Mouse (Mus musculus): ENCODE results near the gene Acsm2. TPM values are rescaled to one million over a fixed set of nuclear protein-coding genes. Genes with fewer than 3 reads are reported as not detected.

The Acsm2 gene
- polyA plus RNA-seq, 1 experiment from 2014 or later = not detected

GRCm38 (mm10) chr7:119596536-119596935 lies 42.4 kb downstream of the Acsm2 start:
- no peaks in the 10 kb centered on the region for H3K4me1 ChIP-seq
- no peaks in the 10 kb centered on the region for H3K9me3 ChIP-seq
- no peak for DNase-seq (ENCODE audit: extremely low spot score, low spot score)
- no peaks in the 10 kb centered on the region for H3K36me3 ChIP-seq (replicated peaks)
- no peak overlapping the region for H3K27ac ChIP-seq
- no peak overlapping the region for H3K4me3 ChIP-seq
- H3K27me3 ChIP-seq (ENCODE audit: poor library complexity, severe bottlenecking) = no peaks in the 10 kb centered on the region
- WGBS = 84% methylated on average over 2 of the region's 2 CpGs

- Histone ChIP-seq H3K27ac (no peak overlapping the region), H3K9me3 (no peaks in the 10 kb centered on the region), H3K4me3 (no peak overlapping the region), H3K4me1 (no peaks in the 10 kb centered on the region), H3K27me3 (ENCODE audit: poor library complexity, severe bottlenecking) (no peaks in the 10 kb centered on the region), H3K36me3 (replicated peaks) (no peaks in the 10 kb centered on the region)
- WGBS = 91% methylated on average over 2 of the region's 2 CpGs
- no peak for DNase-seq (ENCODE audit: extremely low spot score, low spot score)
Observed at GRCm38 (mm10) chr7:119601195-119601953, 47.2 kb downstream of the Acsm2 start.

GRCm38 (mm10) chr7:119601954-119602317 lies 47.8 kb downstream of the Acsm2 start:
- H3K27ac ChIP-seq = no peak overlapping the region
- H3K27me3 ChIP-seq (ENCODE audit: poor library complexity, severe bottlenecking) = no peaks in the 10 kb centered on the region
- H3K4me3 ChIP-seq = no peak overlapping the region
- DNase-seq (ENCODE audit: extremely low spot score, low spot score) = no peak
- H3K36me3 ChIP-seq (replicated peaks) = no peaks in the 10 kb centered on the region
- WGBS = 79% methylated on average over 1 of the region's 1 CpGs
- H3K9me3 ChIP-seq = no peaks in the 10 kb centered on the region
- no peaks in the 10 kb centered on the region for H3K4me1 ChIP-seq

- no peak for DNase-seq (ENCODE audit: extremely low spot score, low spot score)
- H3K27ac ChIP-seq = no peak overlapping the region
- H3K36me3 ChIP-seq (replicated peaks) = no peaks in the 10 kb centered on the region
- no peaks in the 10 kb centered on the region for H3K9me3 ChIP-seq
- H3K4me3 ChIP-seq = no peak overlapping the region
- H3K27me3 ChIP-seq (ENCODE audit: poor library complexity, severe bottlenecking) = no peaks in the 10 kb centered on the region
- no peaks in the 10 kb centered on the region for H3K4me1 ChIP-seq
- WGBS = 87% methylated on average over 2 of the region's 2 CpGs
Observed at GRCm38 (mm10) chr7:119604903-119605483, 50.9 kb downstream of the Acsm2 start.

GRCm38 (mm10) chr7:119605926-119606663 lies 52.0 kb downstream of the Acsm2 start:
- no peaks in the 10 kb centered on the region for H3K36me3 ChIP-seq (replicated peaks)
- no peaks in the 10 kb centered on the region for H3K4me1 ChIP-seq
- H3K27me3 ChIP-seq (ENCODE audit: poor library complexity, severe bottlenecking) = no peaks in the 10 kb centered on the region
- WGBS = 85% methylated on average over 9 of the region's 9 CpGs
- H3K27ac ChIP-seq = no peak overlapping the region
- DNase-seq (ENCODE audit: extremely low spot score, low spot score) = no peak
- H3K9me3 ChIP-seq = no peaks in the 10 kb centered on the region
- no peak overlapping the region for H3K4me3 ChIP-seq

- no peak for DNase-seq (ENCODE audit: extremely low spot score, low spot score)
- Histone ChIP-seq H3K9me3 (no peaks in the 10 kb centered on the region), H3K4me1 (no peaks in the 10 kb centered on the region), H3K27me3 (ENCODE audit: poor library complexity, severe bottlenecking) (no peaks in the 10 kb centered on the region), H3K36me3 (replicated peaks) (no peaks in the 10 kb centered on the region), H3K27ac (no peak within 1 kb of the TSS), H3K4me3 (no peak within 1 kb of the TSS)
- WGBS = 85% methylated on average over 5 of the region's 5 CpGs
Observed at GRCm38 (mm10) chr7:119606664-119607076, 52.5 kb downstream of the Acsm2 start, which contains the start of gene Acsm1. TSS of gene Acsm1 (plus strand) at chr7:119607026.

GRCm38 (mm10) chr7:119607796-119608515 lies 53.8 kb downstream of the Acsm2 start:
- 87% methylated on average over 9 of the region's 9 CpGs for WGBS
- H3K4me1 ChIP-seq = no peaks in the 10 kb centered on the region
- no peaks in the 10 kb centered on the region for H3K36me3 ChIP-seq (replicated peaks)

GRCm38 (mm10) chr7:119616531-119616930 lies 62.4 kb downstream of the Acsm2 start:
- WGBS = 88% methylated on average over 1 of the region's 1 CpGs
- no peaks in the 10 kb centered on the region for H3K27me3 ChIP-seq (ENCODE audit: poor library complexity, severe bottlenecking)
- no peak overlapping the region for H3K27ac ChIP-seq
- no peaks in the 10 kb centered on the region for H3K36me3 ChIP-seq (replicated peaks)
- no peaks in the 10 kb centered on the region for H3K4me1 ChIP-seq
- no peak overlapping the region for H3K4me3 ChIP-seq
- H3K9me3 ChIP-seq = no peaks in the 10 kb centered on the region
- DNase-seq (ENCODE audit: extremely low spot score, low spot score) = no peak

More at GRCm38 (mm10) chr7:119607796-119608515, 53.8 kb downstream of the Acsm2 start:
- H3K27me3 ChIP-seq (ENCODE audit: poor library complexity, severe bottlenecking) = no peaks in the 10 kb centered on the region
- H3K27ac ChIP-seq = no peak overlapping the region
- DNase-seq (ENCODE audit: extremely low spot score, low spot score) = no peak
- H3K4me3 ChIP-seq = no peak overlapping the region
- H3K9me3 ChIP-seq = no peaks in the 10 kb centered on the region

- WGBS = 86% methylated on average over 6 of the region's 6 CpGs
- Histone ChIP-seq H3K36me3 (replicated peaks) (no peaks in the 10 kb centered on the region), H3K4me1 (no peaks in the 10 kb centered on the region), H3K27me3 (ENCODE audit: poor library complexity, severe bottlenecking) (no peaks in the 10 kb centered on the region), H3K27ac (no peak overlapping the region), H3K9me3 (no peaks in the 10 kb centered on the region), H3K4me3 (no peak overlapping the region)
- DNase-seq (ENCODE audit: extremely low spot score, low spot score) = no peak
Observed at GRCm38 (mm10) chr7:119617593-119617992, 63.5 kb downstream of the Acsm2 start.

GRCm38 (mm10) chr7:119618209-119618935 lies 64.2 kb downstream of the Acsm2 start:
- WGBS = 69% methylated on average over 4 of the region's 4 CpGs

GRCm38 (mm10) chr7:119620157-119620556 lies 66.0 kb downstream of the Acsm2 start:
- no peaks in the 10 kb centered on the region for H3K36me3 ChIP-seq (replicated peaks)
- H3K9me3 ChIP-seq = no peaks in the 10 kb centered on the region
- no peak for DNase-seq (ENCODE audit: extremely low spot score, low spot score)

More at GRCm38 (mm10) chr7:119618209-119618935, 64.2 kb downstream of the Acsm2 start:
- no peaks in the 10 kb centered on the region for H3K27me3 ChIP-seq (ENCODE audit: poor library complexity, severe bottlenecking)
- no peaks in the 10 kb centered on the region for H3K36me3 ChIP-seq (replicated peaks)
- DNase-seq (ENCODE audit: extremely low spot score, low spot score) = no peak
- H3K4me3 ChIP-seq = no peak overlapping the region
- H3K9me3 ChIP-seq = no peaks in the 10 kb centered on the region
- H3K4me1 ChIP-seq = no peaks in the 10 kb centered on the region
- no peak overlapping the region for H3K27ac ChIP-seq

GRCm38 (mm10) chr7:119638773-119639172 lies 84.6 kb downstream of the Acsm2 start:
- no peaks in the 10 kb centered on the region for H3K36me3 ChIP-seq (replicated peaks)
- H3K9me3 ChIP-seq = no peaks in the 10 kb centered on the region
- H3K4me1 ChIP-seq = peaks cover 3% of the 10 kb centered on the region; the same call in 1 of the 2 replicates
- no peak for DNase-seq (ENCODE audit: extremely low spot score, low spot score)
- no peaks in the 10 kb centered on the region for H3K27me3 ChIP-seq (ENCODE audit: poor library complexity, severe bottlenecking)
- H3K4me3 ChIP-seq = no peak overlapping the region
- H3K27ac ChIP-seq = no peak overlapping the region

More at GRCm38 (mm10) chr7:119620157-119620556, 66.0 kb downstream of the Acsm2 start:
- no peak overlapping the region for H3K4me3 ChIP-seq
- no peaks in the 10 kb centered on the region for H3K4me1 ChIP-seq
- H3K27me3 ChIP-seq (ENCODE audit: poor library complexity, severe bottlenecking) = no peaks in the 10 kb centered on the region
- no peak overlapping the region for H3K27ac ChIP-seq
